Mouse (Mus musculus) small intestine, adult 2 months (tissue): ENCODE measurements around the gene Lrrc8b. TPM values are rescaled to one million over a fixed set of nuclear protein-coding genes. Genes with fewer than 3 reads are reported as not detected.

Experiments
- H3K27ac ChIP-seq: fragments of 200-500 bp; 2 replicates; pipeline ENCODE4 v1.5.1; 2012; ENCODE audit warnings: low read depth, low read length, control low read depth, inconsistent platforms; ENCODE audit not compliant: insufficient read depth
- H3K27me3 ChIP-seq: fragments of 200-500 bp; 2 replicates; pipeline ENCODE4 v1.6.1; 2012; ENCODE audit warnings: mild to moderate bottlenecking, moderate library complexity, low read length, inconsistent platforms; ENCODE audit not compliant: control insufficient read depth, insufficient read depth
- H3K36me3 ChIP-seq: fragments of 200-500 bp; 2 replicates; pipeline ENCODE4 v1.6.1; 2012; ENCODE audit warnings: mild to moderate bottlenecking, low read length, control low read depth, inconsistent platforms; ENCODE audit not compliant: control insufficient read depth, insufficient read depth
- H3K4me1 ChIP-seq: fragments of 200-500 bp; 2 replicates; pipeline ENCODE4 v1.6.1; 2012; ENCODE audit warnings: low read length, inconsistent platforms, mixed read lengths; ENCODE audit not compliant: control insufficient read depth, insufficient read depth, insufficient read length
- H3K4me3 ChIP-seq: fragments of 200-500 bp; 2 replicates; pipeline ENCODE4 v1.5.1; 2012; ENCODE audit warnings: low read depth, mild to moderate bottlenecking, control low read depth, inconsistent platforms, low read length, moderate library complexity
- CTCF ChIP-seq: fragments of 200-500 bp; IDR thresholded peaks from 2 replicates; pipeline ENCODE4 v1.5.1; 2012; ENCODE audit warnings: low read depth, mild to moderate bottlenecking, control low read depth, inconsistent platforms, low read length, moderate library complexity, mixed read lengths; ENCODE audit not compliant: insufficient replicate concordance, insufficient read length; ENCODE audit errors: extremely low read depth
- POLR2A ChIP-seq: fragments of 200-500 bp; IDR thresholded peaks from 2 replicates; pipeline ENCODE4 v1.6.1; 2012; ENCODE audit warnings: low read depth, mild to moderate bottlenecking, control low read depth, inconsistent platforms, low read length, moderate library complexity
- WGBS: fragments of 180-500 bp; shearing (Covaris S2); methylation state at CpG from one replicate; pipeline ENCODE4 v1.1.7; 2018; 5-methylcytosine and 5-hydroxymethylcytosine counted together
- polyA plus RNA-seq: library from polyadenylated mRNA; depleted of rRNA; stranded (reverse); fragments of >200 nt; gene quantifications from 2 replicates; pipeline ENCODE4 v1.2.3, GENCODE M21; 2012

The Lrrc8b gene
- polyA plus RNA-seq, 1 experiment = 19.6 TPM

- Histone ChIP-seq H3K36me3 (0 out of 2 replicates have a peak, but pooled peaks cover 3% of the 10 kb centered on the region), H3K27ac (peak overlapping the region; percentile 72), H3K27me3 (no peaks in the 10 kb centered on the region), H3K4me1 (peaks cover 7% of the 10 kb centered on the region), H3K4me3 (peak overlapping the region; percentile 52)
- WGBS = 7% methylated on average over 24 of the region's 24 CpGs
- TF ChIP-seq CTCF (peak; percentile 40; the same call in 1 of the 2 replicates), POLR2A (no peak)
These were observed 79.6 kb downstream of the Lrrc8b start for GRCm38 (mm10) chr5:105494918-105495901.

GRCm38 (mm10) chr5:105496133-105496532, 80.6 kb downstream of the Lrrc8b start:
- no peaks in the 10 kb centered on the region for H3K36me3 ChIP-seq
- 84% methylated on average over 4 of the region's 4 CpGs for WGBS
- no peak for TF ChIP-seq CTCF
- TF ChIP-seq POLR2A = no peak
- no peak overlapping the region for H3K4me3 ChIP-seq
- peaks cover 9% of the 10 kb centered on the region for H3K4me1 ChIP-seq
- no peaks in the 10 kb centered on the region for H3K27me3 ChIP-seq
- H3K27ac ChIP-seq = no peak overlapping the region

GRCm38 (mm10) chr5:105496586-105496985, 81.0 kb downstream of the Lrrc8b start:
- H3K27me3 ChIP-seq = no peaks in the 10 kb centered on the region
- H3K4me3 ChIP-seq = no peak overlapping the region
- peaks cover 9% of the 10 kb centered on the region for H3K4me1 ChIP-seq
- no peak overlapping the region for H3K27ac ChIP-seq
- H3K36me3 ChIP-seq = no peaks in the 10 kb centered on the region
- 87% methylated on average over 7 of the region's 7 CpGs for WGBS
- TF ChIP-seq CTCF = no peak

- no peaks in the 10 kb centered on the region for H3K36me3 ChIP-seq
- H3K27me3 ChIP-seq = no peaks in the 10 kb centered on the region
- H3K27ac ChIP-seq = no peak overlapping the region
- WGBS = 73% methylated on average over 4 of the region's 4 CpGs
- no peak overlapping the region for H3K4me3 ChIP-seq
- TF ChIP-seq CTCF (no peak), POLR2A (no peak)
- H3K4me1 ChIP-seq = peaks cover 9% of the 10 kb centered on the region
These were observed 82.9 kb downstream of the Lrrc8b start for GRCm38 (mm10) chr5:105498429-105499000.

DNA sequence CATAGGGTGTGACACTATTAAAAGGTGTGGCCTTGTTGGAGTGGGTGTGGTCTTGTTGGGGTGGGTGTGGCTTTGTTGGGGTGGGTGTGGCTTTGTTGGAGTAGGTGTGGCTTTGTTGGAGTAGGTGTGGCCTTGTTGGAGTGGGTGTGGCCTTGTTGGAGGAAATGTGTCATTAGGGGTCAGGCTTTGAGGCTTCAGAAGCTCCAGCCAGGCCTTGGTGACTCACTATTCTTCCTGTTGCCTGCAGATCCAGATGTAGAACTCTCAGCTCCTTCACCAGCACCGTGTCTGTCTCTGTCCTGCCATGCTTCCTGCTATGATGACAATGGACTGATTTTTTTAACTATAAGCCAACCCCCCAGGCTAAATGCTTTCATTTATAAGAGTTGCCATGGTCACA, 83.8 kb downstream of the Lrrc8b start:
- H3K4me3 ChIP-seq = no peak overlapping the region
- no peak overlapping the region for H3K27ac ChIP-seq
- TF ChIP-seq CTCF (no peak), POLR2A (no peak)
- peaks cover 9% of the 10 kb centered on the region for H3K4me1 ChIP-seq
- H3K27me3 ChIP-seq = no peaks in the 10 kb centered on the region
- no peaks in the 10 kb centered on the region for H3K36me3 ChIP-seq
- WGBS = 70% methylated on average over 1 of the region's 1 CpGs

DNA sequence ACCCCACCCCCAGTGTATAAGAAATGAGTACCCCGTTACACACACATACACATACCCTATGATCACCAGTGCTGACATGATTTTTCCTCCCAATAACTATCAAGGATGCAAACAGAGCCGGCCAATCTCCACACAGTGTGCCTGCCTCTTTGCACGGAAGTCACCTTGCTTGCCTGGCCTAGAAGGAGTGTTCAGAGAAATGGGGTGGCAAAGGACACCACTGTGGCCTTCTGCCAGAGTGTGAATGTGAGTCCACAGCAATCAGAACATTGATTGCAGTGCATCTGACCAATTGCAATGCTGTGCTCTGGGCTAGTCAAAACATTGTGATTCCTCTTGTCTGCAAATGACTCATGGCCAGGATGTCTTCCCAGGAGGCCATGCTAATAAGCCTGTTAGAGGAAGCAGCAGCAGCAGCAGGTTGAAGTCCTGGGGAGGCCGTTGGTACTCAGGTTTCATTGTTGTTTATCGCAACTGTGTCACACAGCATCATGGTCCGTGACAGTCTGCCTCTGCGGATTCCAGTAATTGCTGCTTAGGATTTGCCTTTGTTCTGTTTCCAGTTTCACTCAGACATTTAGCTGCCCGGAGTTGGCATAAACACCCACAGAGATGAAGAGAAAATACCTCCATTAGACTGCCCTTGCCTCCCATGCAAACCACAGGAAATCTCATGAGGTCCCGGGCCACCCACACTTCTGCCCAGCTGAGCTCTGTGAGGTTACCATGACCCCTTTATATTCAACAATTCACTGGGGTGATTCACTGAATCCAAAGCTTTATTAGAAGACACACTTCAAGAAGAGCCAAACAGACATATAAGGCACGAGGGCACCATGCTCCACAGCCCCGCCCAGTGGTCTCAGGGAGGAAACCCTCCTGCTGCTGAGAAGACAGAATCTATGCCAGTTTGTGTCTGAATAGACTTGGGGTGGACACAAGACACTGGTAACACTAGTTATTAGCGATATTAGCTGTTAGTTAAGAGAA, 84.9 kb downstream of the Lrrc8b start:
- H3K4me1 ChIP-seq = peaks cover 6% of the 10 kb centered on the region; the same call in 1 of the 2 replicates
- H3K36me3 ChIP-seq = no peaks in the 10 kb centered on the region
- no peak overlapping the region for H3K27ac ChIP-seq
- no peak overlapping the region for H3K4me3 ChIP-seq
- no peaks in the 10 kb centered on the region for H3K27me3 ChIP-seq
- TF ChIP-seq POLR2A = no peak
- TF ChIP-seq CTCF = no peak; the same call in 1 of the 2 replicates
- WGBS = 79% methylated on average over 12 of the region's 12 CpGs
